Mouse (Mus musculus): ENCODE data around the gene Zbtb38.
A peak's percentile ranks its signal among the peaks of the same experiment; 100 is the strongest.
"Not testable (repeated sequence)": the region's sequence is repeated elsewhere in the genome, so short reads cannot be mapped to it uniquely, and the experiment has no call there.

Zbtb38 gene

GRCm38 (mm10) chr9:96684165-96684792 lies 68.4 kb downstream of the Zbtb38 start:
- no peak for DNase-seq (ENCODE audit: low read depth)

DNA sequence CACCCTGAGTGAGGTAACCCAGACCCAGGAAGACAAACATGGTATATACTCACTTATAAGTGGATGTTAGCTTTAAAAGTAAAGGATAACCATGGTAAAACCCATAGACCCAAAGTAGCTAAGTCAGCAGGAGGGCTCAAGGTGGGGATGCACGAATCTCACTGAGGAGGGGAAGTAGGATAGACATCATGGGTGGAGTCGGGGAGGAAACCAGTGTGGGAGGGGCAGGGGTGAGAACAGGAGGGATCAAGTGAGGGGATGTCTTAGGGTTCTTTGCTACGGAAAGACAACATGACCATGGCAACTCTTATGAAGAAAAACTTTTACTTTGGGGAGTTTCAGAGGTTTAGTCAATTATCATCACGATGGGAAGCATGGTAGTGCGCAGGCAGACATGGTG lies 74.0 kb downstream of the Zbtb38 start:
- no peak for DNase-seq (ENCODE audit: low read depth)

DNA sequence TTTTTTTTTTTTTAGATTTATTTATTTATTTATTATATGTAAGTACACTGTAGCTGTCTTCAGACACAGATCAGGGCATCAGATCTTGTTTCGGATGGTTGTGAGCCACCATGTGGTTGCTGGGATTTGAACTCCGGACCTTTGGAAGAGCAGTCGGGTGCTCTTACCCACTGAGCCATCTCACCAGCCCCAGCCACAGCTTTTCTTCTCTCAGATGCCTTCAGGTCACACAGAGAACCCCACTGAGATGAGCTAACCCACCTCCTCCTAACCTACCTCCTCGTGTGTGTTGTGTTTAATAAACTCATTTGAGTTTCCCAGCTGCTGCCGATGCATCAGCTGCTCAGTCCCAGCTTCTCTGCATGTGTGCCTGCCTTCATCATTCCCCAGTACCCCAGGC lies 74.9 kb downstream of the Zbtb38 start:
- not testable (repeated sequence) for DNase-seq (ENCODE audit: low read depth)

- no peak for DNase-seq (ENCODE audit: low read depth)
Observed at GRCm38 (mm10) chr9:96676671-96677070, 76.0 kb downstream of the Zbtb38 start.

DNA sequence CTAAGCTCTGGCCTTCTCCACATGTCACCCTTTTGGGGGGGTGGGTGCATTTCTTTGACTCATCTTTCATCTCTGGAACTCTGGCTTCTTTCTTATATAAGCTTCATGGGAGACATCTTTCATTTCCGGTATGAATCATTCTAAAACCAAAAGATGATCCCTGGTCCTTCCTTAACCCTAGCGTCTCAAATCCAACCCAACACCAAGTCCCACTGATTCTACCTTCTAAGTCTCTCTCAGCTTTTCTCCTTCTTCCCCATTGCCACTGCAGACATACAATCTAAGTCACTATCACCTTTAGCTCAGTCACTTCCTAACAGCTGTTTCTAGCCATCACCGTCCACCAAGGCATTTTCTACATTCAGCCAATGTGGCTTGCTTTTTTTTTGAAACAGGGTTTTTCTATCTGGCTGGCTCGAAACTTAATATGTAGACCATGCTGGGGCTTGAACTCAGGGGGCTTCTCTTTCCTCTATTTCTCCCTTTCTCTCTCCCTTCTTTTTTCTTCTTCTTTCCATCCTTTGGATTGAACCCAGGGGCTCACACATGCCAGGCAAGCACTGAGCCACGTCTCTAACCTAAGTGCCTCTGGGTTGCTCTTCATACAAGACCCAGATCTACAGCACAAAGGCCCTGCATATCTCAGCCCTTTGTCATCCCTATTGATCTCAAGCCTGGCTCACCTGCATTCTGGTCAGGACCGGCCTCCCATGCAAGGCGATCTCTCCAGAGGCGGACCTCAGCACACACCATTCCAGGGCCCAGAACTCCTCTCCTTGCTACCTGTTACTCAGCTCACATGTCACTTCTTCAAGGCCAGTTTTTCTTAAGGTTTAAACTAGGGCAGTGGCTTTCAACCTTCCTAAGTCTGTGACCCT lies 76.6 kb downstream of the Zbtb38 start:
- no peak for DNase-seq (ENCODE audit: low read depth)

GRCm38 (mm10) chr9:96675071-96675762 lies 77.4 kb downstream of the Zbtb38 start:
- no peak for DNase-seq (ENCODE audit: low read depth)

- no peak for DNase-seq (ENCODE audit: low read depth)
Observed at GRCm38 (mm10) chr9:96674301-96674700, 78.3 kb downstream of the Zbtb38 start.

GRCm38 (mm10) chr9:96672466-96672865 lies 80.2 kb downstream of the Zbtb38 start:
- no peak for DNase-seq (ENCODE audit: low read depth)

DNA sequence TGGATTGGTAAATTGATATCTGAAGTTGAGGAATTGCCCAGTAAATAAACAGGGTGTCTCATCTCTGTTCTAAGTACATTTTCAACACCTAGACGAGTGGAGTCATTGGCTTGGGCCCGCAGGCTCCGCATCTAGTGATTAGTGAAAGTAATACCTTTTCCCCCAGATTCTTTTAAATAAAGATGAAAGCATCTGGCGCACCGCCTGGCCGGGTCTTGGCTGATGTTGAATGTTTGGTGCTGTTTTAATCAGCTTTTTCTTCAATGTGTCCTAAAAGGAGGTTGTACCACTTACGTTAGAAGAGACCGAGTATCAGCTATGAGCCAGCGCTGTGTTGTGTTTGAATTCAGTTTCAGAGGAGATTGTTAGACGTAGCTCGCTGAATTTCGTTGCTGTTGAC lies 81.4 kb downstream of the Zbtb38 start:
- DNase-seq (ENCODE audit: low read depth) = no peak

- peak; percentile 90 for DNase-seq (ENCODE audit: low read depth)
Observed at GRCm38 (mm10) chr9:96669877-96670276, 82.8 kb downstream of the Zbtb38 start.

DNA sequence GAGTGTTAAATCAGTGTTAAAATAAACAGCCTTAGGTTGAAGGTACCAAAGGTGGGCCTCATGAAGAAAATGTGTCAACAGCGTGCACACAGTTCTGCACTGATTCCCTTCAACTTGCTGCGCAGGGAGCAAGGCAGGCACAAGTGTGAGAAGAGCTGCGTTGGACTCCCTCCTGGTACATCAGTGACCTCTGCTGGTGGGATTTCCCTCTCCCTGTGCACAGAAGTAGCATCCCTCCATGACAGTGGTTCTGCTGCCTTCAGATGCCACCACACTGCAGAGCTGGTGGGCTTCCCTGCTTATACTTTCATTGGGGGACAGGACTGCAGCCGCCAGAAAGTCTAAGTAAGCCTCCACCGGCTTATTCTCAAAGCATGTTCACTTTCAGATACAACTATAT lies 84.0 kb downstream of the Zbtb38 start:
- no peak for DNase-seq (ENCODE audit: low read depth)

GRCm38 (mm10) chr9:96660510-96661244 lies 92.0 kb downstream of the Zbtb38 start:
- no peak for DNase-seq (ENCODE audit: low read depth)

DNA sequence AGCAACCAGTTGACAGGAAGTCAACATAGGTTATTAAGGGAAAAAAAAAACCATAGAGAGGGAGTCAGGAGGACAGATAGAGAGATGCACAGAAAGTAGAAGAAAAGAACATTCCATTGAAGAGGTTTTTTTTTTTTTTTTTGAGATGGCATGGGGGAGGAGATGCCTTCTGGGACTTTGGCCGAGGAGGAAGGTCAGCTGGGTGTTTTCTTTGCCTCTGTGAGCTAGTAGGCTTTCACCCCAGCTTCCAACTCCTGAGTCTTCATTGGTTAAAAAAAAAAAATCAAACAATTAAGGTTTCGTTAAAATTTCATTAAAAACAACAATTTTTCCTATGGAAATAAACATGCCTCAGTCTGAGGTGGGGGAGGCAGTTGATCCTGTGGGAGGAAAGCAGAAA lies 92.8 kb downstream of the Zbtb38 start:
- no peak for DNase-seq (ENCODE audit: low read depth)

- no peak for DNase-seq (ENCODE audit: low read depth)
Observed at GRCm38 (mm10) chr9:96653538-96653937, 99.1 kb downstream of the Zbtb38 start.

DNA sequence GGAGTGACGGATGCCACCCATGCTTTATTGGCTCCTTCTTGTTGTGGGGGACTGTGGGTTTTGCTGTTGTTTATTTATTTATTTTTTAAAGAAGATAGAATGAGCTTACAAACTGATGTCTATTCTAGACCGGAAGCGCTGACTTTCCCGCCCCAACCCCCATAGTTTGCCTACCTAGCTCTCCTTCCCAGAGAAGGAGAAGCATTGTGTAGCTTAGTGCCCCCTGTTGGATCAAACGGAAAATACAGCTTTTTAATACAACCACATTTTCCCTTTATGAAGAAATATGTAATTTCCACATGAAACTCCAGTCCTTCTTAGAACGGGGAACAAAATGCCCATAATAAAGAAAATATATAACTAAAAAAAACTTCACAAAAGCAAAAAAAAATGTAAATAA lies 99.9 kb downstream of the Zbtb38 start:
- no peak for DNase-seq (ENCODE audit: low read depth)

DNA sequence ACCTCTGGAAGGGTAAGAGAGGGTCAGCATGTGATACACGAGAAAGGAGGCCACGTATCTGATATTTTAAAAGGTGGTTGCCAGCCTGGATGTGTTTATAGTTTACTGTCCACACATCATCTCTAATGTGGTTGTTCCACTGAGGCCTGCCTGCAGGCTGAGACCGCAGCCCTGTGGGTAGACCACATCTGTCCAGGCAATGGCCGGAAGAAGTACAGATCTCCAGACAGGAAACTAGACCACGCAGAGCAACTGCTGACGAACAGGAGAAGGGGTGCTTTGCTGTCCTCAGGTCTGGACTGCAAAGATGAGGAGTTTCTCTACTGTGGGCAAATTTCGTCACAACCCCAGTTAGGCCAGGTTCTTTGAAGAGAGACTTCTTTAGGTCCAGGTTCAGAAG lies 101.8 kb downstream of the Zbtb38 start:
- no peak for DNase-seq (ENCODE audit: low read depth)

GRCm38 (mm10) chr9:96649924-96650323 lies 102.7 kb downstream of the Zbtb38 start:
- peak; percentile 82 for DNase-seq (ENCODE audit: low read depth)

DNA sequence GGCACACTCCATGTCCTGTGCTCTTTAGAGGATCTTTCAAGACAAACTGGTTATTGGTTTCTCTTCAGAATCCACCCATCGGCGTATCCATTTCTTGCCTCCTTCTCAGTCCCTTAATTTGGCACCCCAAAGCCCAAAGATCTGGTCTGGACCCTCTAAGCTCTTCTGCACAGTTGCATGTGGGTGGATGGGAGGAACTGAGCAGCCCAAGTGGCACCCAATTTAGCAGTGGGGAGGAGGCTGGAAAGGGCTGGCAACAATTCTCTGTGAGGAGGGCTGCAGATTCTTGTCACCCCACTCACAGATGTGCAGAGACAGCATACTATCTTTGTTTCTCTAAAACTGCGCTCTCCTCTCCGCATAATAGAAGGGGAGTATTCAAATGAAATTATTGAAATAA lies 103.3 kb downstream of the Zbtb38 start:
- DNase-seq (ENCODE audit: low read depth) = no peak

GRCm38 (mm10) chr9:96646668-96647295 lies 105.8 kb downstream of the Zbtb38 start:
- no peak for DNase-seq (ENCODE audit: low read depth)

DNA sequence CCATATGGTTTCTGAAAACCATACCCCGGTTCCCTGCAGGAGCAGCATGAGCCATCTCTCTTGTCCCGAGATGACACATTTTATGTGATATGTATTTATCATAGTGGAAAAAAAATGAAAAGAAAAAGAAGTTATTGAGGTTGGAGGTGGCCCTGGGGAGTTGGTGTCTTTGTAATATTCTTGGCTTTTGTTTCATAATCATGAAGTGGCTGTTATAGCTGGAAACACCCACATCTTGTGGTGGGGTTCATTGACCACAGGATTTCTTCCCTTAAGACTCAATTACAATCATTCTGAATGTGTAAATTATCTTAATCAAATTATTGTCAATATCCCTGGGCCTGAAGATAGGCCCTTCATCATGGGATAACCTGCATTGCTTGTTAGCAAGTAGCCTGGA lies 107.8 kb downstream of the Zbtb38 start:
- no peak for DNase-seq (ENCODE audit: low read depth)

GRCm38 (mm10) chr9:96644002-96644401 lies 108.6 kb downstream of the Zbtb38 start:
- not testable (repeated sequence) for DNase-seq (ENCODE audit: low read depth)

GRCm38 (mm10) chr9:96639451-96639850 lies 113.2 kb downstream of the Zbtb38 start:
- no peak for DNase-seq (ENCODE audit: low read depth)
